ENCODE assay signal across 12 mouse cellular contexts in the genomic region with DNA sequence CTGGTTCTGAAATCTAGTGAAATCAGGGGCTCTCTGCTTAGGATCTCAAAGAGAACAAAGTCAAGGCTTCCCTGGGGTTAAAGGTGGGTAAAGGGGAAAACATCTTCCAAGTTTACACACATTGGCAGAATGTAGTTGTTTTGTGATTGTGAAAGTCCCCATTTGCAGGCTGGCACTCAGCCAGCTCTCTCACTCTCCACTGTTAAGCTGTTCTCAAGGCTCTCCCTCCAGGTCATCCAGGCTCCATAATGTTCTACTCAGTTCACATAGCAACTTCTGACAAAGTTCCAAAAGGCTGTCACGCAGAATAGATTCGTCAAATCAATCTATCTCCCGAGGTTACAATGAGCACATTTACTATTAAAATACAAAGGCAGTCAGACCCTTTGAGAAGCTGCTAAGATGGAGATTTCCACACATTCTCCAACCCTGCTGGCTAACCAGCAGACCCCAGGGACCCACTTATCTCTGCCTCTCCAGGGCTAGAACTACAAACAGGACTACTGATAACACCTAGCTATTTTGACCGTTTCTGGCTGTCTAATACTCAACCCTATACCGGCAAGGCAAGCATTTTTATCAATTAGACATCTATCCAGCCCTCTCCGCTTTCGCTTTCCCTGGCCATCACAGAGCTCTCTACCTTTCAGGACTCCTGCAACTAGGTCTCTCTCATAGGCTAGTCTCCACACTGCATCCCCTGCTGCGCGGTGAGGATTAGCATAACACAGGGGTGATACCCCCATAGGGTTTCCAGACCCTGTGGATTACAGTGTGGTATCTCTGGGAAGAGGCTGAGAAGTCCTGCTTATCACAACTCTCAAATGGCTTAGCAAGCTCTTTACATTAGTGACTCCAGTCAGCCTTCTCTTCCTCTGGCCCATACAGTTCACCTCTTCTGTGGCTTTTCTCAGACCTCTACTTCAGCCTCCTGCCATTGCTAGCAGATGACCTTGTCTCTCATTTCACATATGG. TPM values are rescaled to one million over a fixed set of nuclear protein-coding genes. Genes with fewer than 3 reads are reported as not detected.
DNase-seq lines count a peak whose midpoint lies in the region; ATAC-seq and TF ChIP-seq lines count a peak whose summit lies in the region.
"Had no signal": no experiment of that assay in that cellular context is flagged by ENCODE, and none has a peak within 500 bp of the region (broad histone marks: within the 10 kb centered on the region; RNA-seq: fewer than 3 reads in every experiment).

No protein-coding gene starts in this region.

- H3K36me3 ChIP-seq in lung, embryonic 15.5 days: no peaks in the 10 kb centered on the region
- H3K36me3 ChIP-seq in MEL (ENCODE audit: control insufficient read depth in 1 of 2, insufficient read depth in 2 of 2, low read length in 2 of 2): no peaks in the 10 kb centered on the region; a peak in 2 of 4 replicates
- H3K36me3 ChIP-seq in liver, embryonic 14.5 days (replicated peaks; ENCODE audit: control insufficient read depth, insufficient read depth, low read depth): no peaks in the 10 kb centered on the region
- H3K36me3 ChIP-seq: embryonic facial prominence, embryonic 13.5 days; kidney, embryonic 15.5 days had no signal

- no peak for TF ChIP-seq CTCF in MEL (IDR thresholded peaks at IDR 0.05 in 2 of 3, conservative IDR thresholded peaks at IDR 0.05 in 1 of 3; ENCODE audit: control insufficient read depth in 1 of 3, insufficient read depth in 1 of 3, low read depth in 2 of 3, low read length in 3 of 3, poor library complexity in 1 of 3, severe bottlenecking in 1 of 3)
- TF ChIP-seq CTCF in liver, embryonic 14.5 days (IDR thresholded peaks at IDR 0.05; ENCODE audit: low read depth): no peak

- 0 out of 2 replicates have a peak overlapping the region, but pooled peaks have one; percentile 27 for H3K4me2 ChIP-seq in lung, embryonic 15.5 days
- peak overlapping the region; percentile 54 for H3K4me2 ChIP-seq in liver, embryonic 14.5 days (ENCODE audit: low read depth)
- H3K4me2 ChIP-seq: embryonic facial prominence, embryonic 13.5 days had no signal

- no peak overlapping the region for H3K9ac ChIP-seq in lung, embryonic 15.5 days
- H3K9ac ChIP-seq in MEL (ENCODE audit: control insufficient read depth, low read depth, low read length, poor library complexity, severe bottlenecking): peak overlapping the region; percentile 24; the same call in 1 of the 2 replicates
- no peak overlapping the region for H3K9ac ChIP-seq in liver, embryonic 14.5 days (replicated peaks)
- H3K9ac ChIP-seq: embryonic facial prominence, embryonic 13.5 days; kidney, embryonic 15.5 days had no signal

- no peaks in the 10 kb centered on the region for H3K79me2 ChIP-seq in MEL (ENCODE audit: control insufficient read depth, insufficient read depth, low read length, poor library complexity)

- TF ChIP-seq POLR2A in MEL (IDR thresholded peaks at IDR 0.05; ENCODE audit: control insufficient read depth in 1 of 2, insufficient read depth in 1 of 2, low read depth in 1 of 2, low read length in 2 of 2, poor library complexity in 1 of 2): no peak

- peaks cover 28% of the 10 kb centered on the region for H3K27me3 ChIP-seq in lung, embryonic 15.5 days
- no peaks in the 10 kb centered on the region for H3K27me3 ChIP-seq in MEL (ENCODE audit: control insufficient read depth in 1 of 2, insufficient read depth in 2 of 2, low read length in 2 of 2)
- H3K27me3 ChIP-seq in liver, embryonic 14.5 days (ENCODE audit: control insufficient read depth, insufficient read depth, low read length): peaks cover 23% of the 10 kb centered on the region

- WGBS in lung, embryonic 15.5 days: 18% methylated on average over 9 of the region's 9 CpGs
- 11% methylated on average over 9 of the region's 9 CpGs for WGBS in liver, embryonic 14.5 days (ENCODE audit: insufficient replicate concordance)

- ATAC-seq in lung, embryonic 15.5 days (ENCODE audit: borderline replicate concordance, extremely low read depth, low FRiP score, low TSS enrichment): no peak
- ATAC-seq in liver, embryonic 14.5 days (ENCODE audit: insufficient read depth): peak; percentile 72
- ATAC-seq: CD4-positive, CD25-positive, alpha-beta regulatory T cell, adult 4 months had no signal

- no peak overlapping the region for H3K4me3 ChIP-seq in lung, embryonic 15.5 days
- peak overlapping the region; percentile 30 to 34 for H3K4me3 ChIP-seq in MEL (ENCODE audit: control insufficient read depth in 1 of 2, insufficient read depth in 1 of 2, low read depth in 2 of 2, low read length in 2 of 2)
- peak overlapping the region in 1 of 2 experiments; percentile 21; a peak in 2 of 4 replicates for H3K4me3 ChIP-seq in liver, embryonic 14.5 days (ENCODE audit: insufficient read depth in 1 of 2, low read depth in 2 of 2, low read length in 2 of 2)
- H3K4me3 ChIP-seq: embryonic facial prominence, embryonic 13.5 days; kidney, embryonic 15.5 days had no signal

- H3K9me3 ChIP-seq in lung, embryonic 15.5 days: no peaks in the 10 kb centered on the region
- H3K9me3 ChIP-seq in MEL (replicated peaks; ENCODE audit: insufficient read depth, low read length): no peaks in the 10 kb centered on the region
- H3K9me3 ChIP-seq in liver, embryonic 14.5 days (ENCODE audit: control insufficient read depth, low read length): no peaks in the 10 kb centered on the region
- H3K9me3 ChIP-seq: embryonic facial prominence, embryonic 13.5 days; kidney, embryonic 15.5 days had no signal

- peaks cover 33% of the 10 kb centered on the region for H3K4me1 ChIP-seq in lung, embryonic 15.5 days
- H3K4me1 ChIP-seq in MEL (ENCODE audit: control insufficient read depth in 1 of 2, insufficient read depth in 2 of 2, low read length in 2 of 2): peaks cover 0 to 9% of the 10 kb centered on the region in 2 experiments; a peak in 2 of 4 replicates
- H3K4me1 ChIP-seq in liver, embryonic 14.5 days (replicated peaks; ENCODE audit: control insufficient read depth in 2 of 2, insufficient read depth in 2 of 2, low read length in 1 of 2): peaks cover 0 to 13% of the 10 kb centered on the region in 2 experiments; a peak in 2 of 4 replicates

- no peak for TF ChIP-seq RAD21 in MEL (IDR thresholded peaks at IDR 0.05; ENCODE audit: low read depth, low read length)

- peak; percentile 76 for DNase-seq in heart, adult 11 months
- no peak for DNase-seq in heart, postnatal 14 days
- no peak for DNase-seq in lung, postnatal 36 days
- DNase-seq in MEL (ENCODE audit: low read depth, low spot score): peak; percentile 46
- no peak for DNase-seq in liver, embryonic 14.5 days (ENCODE audit: low read depth in 3 of 3, low spot score in 3 of 3)
- DNase-seq in urinary bladder, postnatal 10 days (ENCODE audit: low spot score): no peak
- DNase-seq in spleen, adult 18-20 months: no peak
- DNase-seq: cerebellum, adult 8-10 months had no signal

- TF ChIP-seq EP300 in MEL (IDR thresholded peaks at IDR 0.05; ENCODE audit: low read depth in 1 of 2, low read length in 2 of 2): peak in 1 of 2 experiments; percentile 52; a peak in 1 of 4 replicates
- peak; percentile 39; the same call in 1 of the 2 replicates for TF ChIP-seq EP300 in liver, embryonic 14.5 days (IDR thresholded peaks at IDR 0.05; ENCODE audit: low read depth)

- intact Hi-C loops in heart, postnatal 14 days (cut with DNase I): loop anchor here (5.0 kb wide), 2 partner anchors 219 to 274 kb away; partner anchors contain the start of gene Plk4

- H3K27ac ChIP-seq in lung, embryonic 15.5 days: no peak overlapping the region
- H3K27ac ChIP-seq in MEL (ENCODE audit: control insufficient read depth, low read depth, low read length): no peak overlapping the region
- no peak overlapping the region for H3K27ac ChIP-seq in liver, embryonic 14.5 days
- H3K27ac ChIP-seq: embryonic facial prominence, embryonic 13.5 days; kidney, embryonic 15.5 days had no signal

TF ChIP-seq in MEL, 35 proteins besides CTCF, POLR2A, EP300 and RAD21:
- peak; percentile 79 for TF ChIP-seq GATA1 (IDR thresholded peaks at IDR 0.05; ENCODE audit: low read depth, low read length)
- TF ChIP-seq TCF12 (IDR thresholded peaks at IDR 0.05; ENCODE audit: low read depth, low read length): 0 out of 2 replicates have a peak, but pooled peaks have one; percentile 19
- no peak for TF ChIP-seq E2F4 (IDR thresholded peaks at IDR 0.05; ENCODE audit: borderline replicate concordance, low read depth, low read length)

RNA-seq across cellular contexts. Expression of gene Intu, which starts 2.8 kb away (rescaled TPM):
- total RNA-seq in heart, postnatal 14 days (2021): 10 to 100 TPM; 11.9 to 12.4 TPM
- polyA plus RNA-seq in lung, embryonic 15.5 days (2015; fragmentation: Nextera tagmentation; extraction: Ambion mirVana): 2.4 TPM in 2 replicates
- 10.9 and 12.3 TPM in 2 replicates for total RNA-seq in MEL (2012; rRNA removed)
- polyA plus RNA-seq in MEL (2012; ENCODE audit: insufficient read depth in 1 of 2, insufficient read length in 2 of 2, low read depth in 1 of 2, low replicate concordance in 2 of 2, missing spikeins in 1 of 2): 1 to 10 TPM in 1 of 2 experiments, not detected in 1; 9.7 TPM
- polyA plus RNA-seq in liver, embryonic 14.5 days (2012; rRNA removed): 0.70 and 0.80 TPM in 2 replicates
- polyA plus RNA-seq in liver, embryonic 14.5 days (2014; fragmentation: Nextera tagmentation; extraction: Ambion mirVana): 0.52 and 0.88 TPM in 2 replicates

Comparison
In these comparisons a context has a peak if more than half of its experiments do, and no peak if none do; other contexts are left out.
1. DNase-seq: peak in heart, adult 11 months (single experiment) and MEL (single experiment); none in heart, postnatal 14 days (0 of 2), lung, postnatal 36 days (single experiment), liver, embryonic 14.5 days (0 of 3), urinary bladder, postnatal 10 days (single experiment) and spleen, adult 18-20 months (0 of 2).